Mouse (Mus musculus) right cerebral cortex, postnatal 25 days (tissue): ENCODE measurements at regions not wholly inside any gene's neighbourhood (a gene's known extent, or its start where the extent isn't known, plus 50 kb on each side); places are given as distances from the start of the nearest gene placed in this dataset.
"Not testable (repeated sequence)": the region's sequence is repeated elsewhere in the genome, so short reads cannot be mapped to it uniquely, and the experiment has no call there.

Source experiments
- DNase-seq: peaks from one replicate; pipeline ENCODE4 v3.0.0; 2022

GRCm38 (mm10) chr4:145774241-145774761 lies 94.3 kb upstream of the Zfp986 start:
- DNase-seq: peak; percentile 4

GRCm38 (mm10) chr4:145774884-145775283 lies 93.7 kb upstream of the Zfp986 start:
- not testable (repeated sequence) for DNase-seq

- not testable (repeated sequence) for DNase-seq
These were observed 92.1 kb upstream of the Zfp986 start for GRCm38 (mm10) chr4:145776531-145776930.

GRCm38 (mm10) chr4:145781281-145781896 lies 87.2 kb upstream of the Zfp986 start:
- DNase-seq: not testable (repeated sequence)

DNA sequence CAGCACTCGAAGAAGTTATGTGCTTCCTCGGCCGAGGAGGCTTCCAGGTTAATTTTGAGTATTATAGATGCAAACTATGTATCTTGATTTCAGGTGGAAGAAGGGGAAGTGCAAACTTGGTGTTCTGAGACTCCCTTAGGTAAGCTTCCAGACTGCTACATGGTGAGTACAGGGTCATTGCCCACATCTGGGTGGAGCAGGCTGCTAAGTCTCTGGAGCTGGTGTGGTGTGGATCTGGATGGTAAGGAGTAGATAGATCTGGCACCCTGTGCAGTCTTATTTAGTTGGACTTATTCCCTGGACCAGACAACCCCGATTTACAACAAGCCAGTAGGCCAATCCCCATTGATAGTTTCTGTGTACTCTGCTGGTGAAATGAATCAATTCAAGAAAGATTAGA lies 53.9 kb upstream of the Zfp986 start:
- not testable (repeated sequence) for DNase-seq
